Mouse (Mus musculus): ENCODE measurements at regions not wholly inside any gene's neighbourhood (a gene's known extent, or its start where the extent isn't known, plus 50 kb on each side); places are given as distances from the start of the nearest gene placed in this dataset.
"Not testable (repeated sequence)": the region's sequence is repeated elsewhere in the genome, so short reads cannot be mapped to it uniquely, and the experiment has no call there.

GRCm38 (mm10) chr14:53339167-53339566 lies 843.6 kb upstream of the Olfr1507 start:
- not testable (repeated sequence) for TF ChIP-seq CTCF (IDR thresholded peaks at IDR 0.05; ENCODE audit: low read depth, low read length); POLR2A (IDR thresholded peaks at IDR 0.05; ENCODE audit: insufficient read depth, low read length); EP300 (IDR thresholded peaks at IDR 0.05; ENCODE audit: insufficient read depth, low read depth, low read length)
